Mouse (Mus musculus) right cerebral cortex, adult 18-20 months (tissue): ENCODE results near the gene Cryzl1.

Source experiments
- DNase-seq: peaks from one replicate; pipeline ENCODE4 v3.0.0; 2022; ENCODE audit warnings: mixed read lengths

The Cryzl1 gene

GRCm38 (mm10) chr16:91738505-91738904, 9.7 kb upstream of the Cryzl1 start:
- no peak for DNase-seq

- DNase-seq: no peak
These were observed 7.5 kb upstream of the Cryzl1 start for GRCm38 (mm10) chr16:91736046-91736816.

GRCm38 (mm10) chr16:91734771-91735170, 6.0 kb upstream of the Cryzl1 start:
- no peak for DNase-seq

- DNase-seq: no peak
These were observed 4.0 kb upstream of the Cryzl1 start for GRCm38 (mm10) chr16:91732816-91733215.

- no peak for DNase-seq
These were observed 1.7 kb upstream of the Cryzl1 start for GRCm38 (mm10) chr16:91730446-91730845.

GRCm38 (mm10) chr16:91729821-91730441, 1.2 kb upstream of the Cryzl1 start:
- DNase-seq: no peak

GRCm38 (mm10) chr16:91729066-91729482, 299 bp upstream of the Cryzl1 start, which contains the start of gene Itsn1:
TSS of gene Itsn1 (plus strand) at chr16:91729281.
- DNase-seq: peak; percentile 99

GRCm38 (mm10) chr16:91727433-91727832, 1.3 kb downstream of the Cryzl1 start:
- no peak for DNase-seq

GRCm38 (mm10) chr16:91724247-91724646, 4.5 kb downstream of the Cryzl1 start:
- DNase-seq: peak; percentile 52

- no peak for DNase-seq
These were observed 11.4 kb downstream of the Cryzl1 start for GRCm38 (mm10) chr16:91717399-91717798.

- DNase-seq: no peak
These were observed 11.8 kb downstream of the Cryzl1 start for GRCm38 (mm10) chr16:91716927-91717349.

GRCm38 (mm10) chr16:91710241-91710640, 18.5 kb downstream of the Cryzl1 start:
- DNase-seq: no peak

- DNase-seq: peak; percentile 32
These were observed 24.0 kb downstream of the Cryzl1 start for GRCm38 (mm10) chr16:91704603-91705340.

- no peak for DNase-seq
These were observed 26.0 kb downstream of the Cryzl1 start for GRCm38 (mm10) chr16:91702771-91703188.

GRCm38 (mm10) chr16:91701908-91702307, 26.9 kb downstream of the Cryzl1 start:
- DNase-seq: no peak

GRCm38 (mm10) chr16:91698995-91699394, 29.8 kb downstream of the Cryzl1 start:
- DNase-seq: no peak

- DNase-seq: no peak
These were observed 33.5 kb downstream of the Cryzl1 start for GRCm38 (mm10) chr16:91695108-91695755.

- DNase-seq: peak; percentile 62
These were observed 34.2 kb downstream of the Cryzl1 start for GRCm38 (mm10) chr16:91694455-91695084.

- DNase-seq: no peak
These were observed 39.0 kb downstream of the Cryzl1 start for GRCm38 (mm10) chr16:91689791-91690190.

GRCm38 (mm10) chr16:91688619-91689334, 40.0 kb downstream of the Cryzl1 start, which contains the start of gene Donson:
TSS of gene Donson (minus strand) at chr16:91688770.
- DNase-seq: peak; percentile 95

GRCm38 (mm10) chr16:91688023-91688618, 40.7 kb downstream of the Cryzl1 start:
- DNase-seq: no peak
